Mouse (Mus musculus) midbrain, postnatal 0 days (tissue): ENCODE data around the gene Olfr465-ps1. TPM values are rescaled to one million over a fixed set of nuclear protein-coding genes. Genes with fewer than 3 reads are reported as not detected.

Source experiments
- ATAC-seq: fragments of 200-750 bp; cut with Nextera tagmentation; 2 replicates; pipeline ENCODE4 v1.8.0; 2017; ENCODE audit warnings: moderate number of reproducible peaks, mild to moderate bottlenecking, moderate TSS enrichment, moderate library complexity; ENCODE audit not compliant: low FRiP score
- DNase-seq: peaks from one replicate; pipeline ENCODE4 v3.0.0-alpha.2; 2015; ENCODE audit warnings: low spot score
- H3K27ac ChIP-seq: fragments of 300-500 bp; sonication (generic); 2 replicates; pipeline ENCODE4 v1.5.1; 2014; ENCODE audit warnings: low read depth, mild to moderate bottlenecking, low read length, mixed read lengths
- H3K27me3 ChIP-seq: fragments of 300-500 bp; sonication (generic); 2 replicates; pipeline ENCODE4 v1.6.1; 2014; ENCODE audit warnings: low read length, control low read depth, mixed read lengths; ENCODE audit not compliant: insufficient read depth
- H3K36me3 ChIP-seq: fragments of 300-500 bp; sonication (generic); 2 replicates; pipeline ENCODE4 v1.6.1; 2014; ENCODE audit warnings: low read length, control low read depth, mixed read lengths; ENCODE audit not compliant: insufficient read depth
- H3K4me1 ChIP-seq: fragments of 300-500 bp; sonication (generic); 2 replicates; pipeline ENCODE4 v1.6.1; 2014; ENCODE audit warnings: mild to moderate bottlenecking, control low read depth, antibody characterized with exemption, low read length, mixed read lengths; ENCODE audit not compliant: insufficient read depth
- H3K4me2 ChIP-seq: fragments of 300-500 bp; sonication (generic); 2 replicates; pipeline ENCODE4 v1.6.1; 2014; ENCODE audit warnings: low read depth, mild to moderate bottlenecking, low read length, mixed read lengths; ENCODE audit not compliant: poor library complexity, severe bottlenecking
- H3K4me3 ChIP-seq: fragments of 300-500 bp; sonication (generic); 2 replicates; pipeline ENCODE4 v1.5.1; 2014; ENCODE audit warnings: low read depth, mild to moderate bottlenecking, low read length, moderate library complexity
- H3K9ac ChIP-seq: fragments of 300-500 bp; sonication (generic); replicated peaks from 2 replicates; pipeline ENCODE4 v1.6.1; 2014; ENCODE audit warnings: mild to moderate bottlenecking, low read length, moderate library complexity, mixed read lengths; ENCODE audit not compliant: poor library complexity, severe bottlenecking
- H3K9me3 ChIP-seq: fragments of 300-500 bp; sonication (generic); 2 replicates; pipeline ENCODE4 v1.6.1; 2016; ENCODE audit warnings: low read length, control low read depth
- CTCF ChIP-seq: IDR thresholded peaks from 2 replicates; pipeline ENCODE4 v1.5.1; 2016; ENCODE audit warnings: antibody characterized with exemption, mild to moderate bottlenecking
- WGBS: fragments of 180-500 bp; shearing (Covaris S2); extraction: QIAGEN DNeasy Blood & Tissue Kit; methylation state at CpG from one replicate; pipeline ENCODE4 v1.1.7; 2014; 5-methylcytosine and 5-hydroxymethylcytosine counted together
- polyA plus RNA-seq: library from polyadenylated mRNA; unstranded; fragments of >200 nt; fragmentation: Nextera tagmentation; extraction: Ambion mirVana; gene quantifications from 2 replicates; pipeline ENCODE4 v1.2.1, GENCODE M21; 2015
- total RNA-seq: library from RNA; depleted of rRNA; stranded (reverse); fragments of >200 nt; gene quantifications from 2 replicates; pipeline ENCODE4 v1.2.3, GENCODE M21; 2014; rRNA removed

Olfr465-ps1 gene
- total and polyA plus RNA-seq, 2 experiments from 2014 or later, result not detected

DNA sequence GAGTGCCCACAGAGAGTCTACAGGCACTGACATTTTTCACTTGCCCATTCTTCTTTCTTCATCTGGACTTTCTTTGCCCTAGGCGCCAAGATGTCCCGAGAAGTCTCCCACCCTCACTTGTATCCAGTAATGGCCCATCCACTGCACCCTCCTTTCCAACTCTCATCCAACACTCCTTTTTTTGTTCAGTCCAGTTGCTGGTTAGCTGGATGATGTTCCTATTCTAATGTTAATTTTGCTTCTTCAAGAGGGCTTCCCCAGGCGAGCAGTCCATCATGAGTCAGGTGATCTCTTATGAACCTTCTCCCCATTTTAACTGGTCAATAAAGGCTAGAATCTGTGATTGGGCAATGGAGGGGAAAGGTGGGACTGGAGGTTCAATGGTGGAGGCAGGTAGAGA is 36.2 kb downstream of the Olfr465-ps1 start:
- H3K27me3 ChIP-seq, result no peaks in the 10 kb centered on the region
- H3K4me1 ChIP-seq, result no peaks in the 10 kb centered on the region
- no peaks in the 10 kb centered on the region for H3K36me3 ChIP-seq
- 0 out of 2 replicates have a peak, but pooled peaks cover 3% of the 10 kb centered on the region for H3K9me3 ChIP-seq
- 83% methylated on average over 3 of the region's 3 CpGs for WGBS
- TF ChIP-seq CTCF, result no peak
- H3K4me2 ChIP-seq, result no peak overlapping the region
- H3K4me3 ChIP-seq, result no peak overlapping the region
- H3K9ac ChIP-seq, result no peak overlapping the region
- ATAC-seq (no peak), DNase-seq (no peak)
- H3K27ac ChIP-seq, result no peak overlapping the region

- Histone ChIP-seq H3K4me2 (peak overlapping the region; percentile 58), H3K36me3 (no peaks in the 10 kb centered on the region), H3K27ac (no peak overlapping the region), H3K9me3 (0 out of 2 replicates have a peak, but pooled peaks cover 3% of the 10 kb centered on the region), H3K27me3 (no peaks in the 10 kb centered on the region), H3K4me3 (peak overlapping the region; percentile 38), H3K9ac (peak overlapping the region; percentile 54), H3K4me1 (no peaks in the 10 kb centered on the region)
- WGBS, result 21% methylated on average over 46 of the region's 46 CpGs
- ATAC-seq (peak; percentile 82), DNase-seq (peak; percentile 71)
- peak; percentile 76 for TF ChIP-seq CTCF
Observed at GRCm38 (mm10) chr13:65175734-65176471, 38.0 kb downstream of the Olfr465-ps1 start.

DNA sequence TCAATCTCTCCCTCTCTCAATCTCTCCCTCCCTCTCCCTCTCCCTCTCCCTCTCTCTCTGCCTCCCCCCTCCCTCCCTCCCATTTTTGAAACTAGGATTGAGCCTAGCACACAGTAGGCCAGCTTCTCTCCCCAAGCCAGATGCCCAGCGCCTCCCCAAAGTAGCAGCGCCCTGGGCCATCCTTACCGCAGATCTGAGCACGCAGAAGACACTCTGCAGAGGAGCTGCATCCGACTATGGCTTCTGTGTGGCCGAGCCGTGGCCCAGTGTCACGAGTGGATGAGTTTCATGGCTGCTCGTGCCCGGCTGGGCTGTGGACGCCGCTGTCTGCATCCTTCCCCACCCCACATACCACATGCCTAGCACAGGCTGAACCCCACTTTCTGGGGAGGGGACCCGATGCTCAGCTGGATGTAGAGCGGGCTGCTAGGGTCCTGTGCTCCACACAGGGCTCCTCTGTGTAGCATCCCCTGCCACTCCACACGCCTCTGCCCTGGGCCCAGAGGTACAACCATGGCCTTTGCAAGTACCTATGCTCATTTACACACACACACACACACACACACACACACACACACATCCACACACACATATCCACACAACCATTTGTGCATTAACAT is 38.7 kb downstream of the Olfr465-ps1 start:
- Histone ChIP-seq H3K4me1 (no peaks in the 10 kb centered on the region), H3K27ac (no peak overlapping the region), H3K27me3 (no peaks in the 10 kb centered on the region), H3K9me3 (0 out of 2 replicates have a peak, but pooled peaks cover 3% of the 10 kb centered on the region), H3K36me3 (no peaks in the 10 kb centered on the region), H3K9ac (no peak overlapping the region), H3K4me3 (no peak overlapping the region), H3K4me2 (no peak overlapping the region)
- ATAC-seq (peak; percentile 35; the same call in 1 of the 2 replicates), DNase-seq (no peak)
- no peak for TF ChIP-seq CTCF
- 65% methylated on average over 15 of the region's 15 CpGs for WGBS

Other genes starting within 250 kb of the Olfr465-ps1 start
- gene Cntnap3, start 234.1 kb upstream of the Olfr465-ps1 start, total RNA-seq, result 1.4 and 1.7 TPM in 2 replicates
- 1.1 TPM in 2 replicates for gene Cntnap3, start 234.1 kb upstream of the Olfr465-ps1 start, polyA plus RNA-seq
- gene Spata31, start 220.7 kb upstream of the Olfr465-ps1 start, total RNA-seq, result not detected in 2 replicates
- not detected in 2 replicates for gene Spata31, start 220.7 kb upstream of the Olfr465-ps1 start, polyA plus RNA-seq
- gene Spata31d1c, start 105.0 kb upstream of the Olfr465-ps1 start, total RNA-seq, result not detected in 2 replicates
- gene Spata31d1c, start 105.0 kb upstream of the Olfr465-ps1 start, polyA plus RNA-seq, result not detected in 2 replicates
- not detected in 2 replicates for gene Prss47, start 85.3 kb upstream of the Olfr465-ps1 start, total RNA-seq
- not detected in 2 replicates for gene Prss47, start 85.3 kb upstream of the Olfr465-ps1 start, polyA plus RNA-seq
- 36.4 and 42.2 TPM in 2 replicates for gene Mfsd14b, start 25.1 kb upstream of the Olfr465-ps1 start, total RNA-seq
- gene Mfsd14b, start 25.1 kb upstream of the Olfr465-ps1 start, polyA plus RNA-seq, result 18.2 and 18.6 TPM in 2 replicates
- not detected in 2 replicates for gene Olfr466, start 12.2 kb downstream of the Olfr465-ps1 start, total RNA-seq
- not detected in 2 replicates for gene Olfr466, start 12.2 kb downstream of the Olfr465-ps1 start, polyA plus RNA-seq
- gene Nlrp4f, start 67.9 kb downstream of the Olfr465-ps1 start, total RNA-seq, result not detected in 2 replicates
- gene Nlrp4f, start 67.9 kb downstream of the Olfr465-ps1 start, polyA plus RNA-seq, result 0.11 TPM in 1 of 2 replicates, not detected in the other
- gene Gm10775, start 121.5 kb downstream of the Olfr465-ps1 start, total RNA-seq, result 0.27 TPM in 1 of 2 replicates, not detected in the other
- gene Gm10775, start 121.5 kb downstream of the Olfr465-ps1 start, polyA plus RNA-seq, result 1.9 and 2.0 TPM in 2 replicates
- gene Zfp369, start 140.7 kb downstream of the Olfr465-ps1 start, total RNA-seq, result 49.2 and 66.7 TPM in 2 replicates
- gene Zfp369, start 140.7 kb downstream of the Olfr465-ps1 start, polyA plus RNA-seq, result 8.5 and 10.7 TPM in 2 replicates